Mouse (Mus musculus) layer of hippocampus, adult 2 months (tissue): ENCODE results near the gene Ndrg4. TPM values are rescaled to one million over a fixed set of nuclear protein-coding genes. Genes with fewer than 3 reads are reported as not detected.

Source experiments
- DNase-seq, 2 experiments: peaks; one replicate each; pipeline ENCODE4 v3.0.0; 2022; ENCODE audit warnings: low spot score in 2 of 2
- H3K27ac ChIP-seq: fragments of 200-600 bp; 2 replicates; pipeline ENCODE4 v1.8.1; 2022
- H3K4me3 ChIP-seq: fragments of 200-600 bp; 2 replicates; pipeline ENCODE4 v1.8.1; 2022; ENCODE audit warnings: mild to moderate bottlenecking
- CTCF ChIP-seq: fragments of 200-600 bp; conservative IDR thresholded peaks from 2 replicates; pipeline ENCODE4 v1.8.1; 2022; ENCODE audit warnings: antibody characterized with exemption, mild to moderate bottlenecking, moderate library complexity
- long read RNA-seq, 2 experiments: library from polyadenylated mRNA; stranded (forward); transcript quantifications; one replicate each; pipeline ENCODE4 v2.0.0; 2021; ENCODE audit warnings: borderline mapping rate in 2 of 2
- total RNA-seq, 2 experiments: library from RNA; stranded (reverse); gene quantifications; 2 replicates each; pipeline ENCODE4 v1.2.3; 2021

The Ndrg4 gene
- 1,000 to 10,000 TPM; 1,421 to 1,432 TPM for total RNA-seq
- long read RNA-seq, experiment 1, transcript Ndrg4-201 (17 exons, 3,101 nt): minor isoform, 124 of 1,732 reads
- long read RNA-seq, experiment 1, transcript Ndrg4-208 (2 exons, 505 nt): minor isoform, 114 of 1,732 reads
- long read RNA-seq, experiment 1, transcript Ndrg4-203 (14 exons, 2,738 nt): minor isoform, 145 of 1,732 reads
- long read RNA-seq, experiment 1, transcript Ndrg4-202 (15 exons, 2,966 nt): major isoform, 874 of 1,732 reads
- long read RNA-seq, experiment 1, partial matches to known transcripts: 130 of 1,732 reads
- long read RNA-seq, experiment 1, other reads (novel, unspliced or antisense): 343 of 1,732 reads
- long read RNA-seq, experiment 2, transcript Ndrg4-202 (15 exons, 2,966 nt): major isoform, 1,267 of 2,544 reads
- long read RNA-seq, experiment 2, transcript Ndrg4-203 (14 exons, 2,738 nt): minor isoform, 217 of 2,544 reads
- long read RNA-seq, experiment 2, transcript Ndrg4-208 (2 exons, 505 nt): minor isoform, 177 of 2,544 reads
- long read RNA-seq, experiment 2, transcript Ndrg4-201 (17 exons, 3,101 nt): minor isoform, 187 of 2,544 reads
- long read RNA-seq, experiment 2, partial matches to known transcripts: 170 of 2,544 reads
- long read RNA-seq, experiment 2, other reads (novel, unspliced or antisense): 525 of 2,544 reads

GRCm38 (mm10) chr8:95676631-95677030 lies at the start of gene Ndrg4:
TSS of gene Ndrg4 (plus strand) at chr8:95676980.
- peak within 1 kb of the TSS; percentile 95 for H3K27ac ChIP-seq
- no peak for DNase-seq
- TF ChIP-seq CTCF: no peak
- peak within 1 kb of the TSS; percentile 81 for H3K4me3 ChIP-seq

- 0 out of 2 replicates have a peak overlapping the region, but pooled peaks have one; percentile 32 for H3K27ac ChIP-seq
- TF ChIP-seq CTCF: no peak
- peak overlapping the region; percentile 93 for H3K4me3 ChIP-seq
Observed at GRCm38 (mm10) chr8:95632840-95633239, 43.9 kb upstream of the Ndrg4 start.

GRCm38 (mm10) chr8:95633262-95634062 lies 43.3 kb upstream of the Ndrg4 start, which contains the start of gene Gins3:
TSS of gene Gins3 (plus strand) at chr8:95633453.
- peak within 1 kb of the TSS; percentile 93 for H3K4me3 ChIP-seq
- 0 out of 2 replicates have a peak within 1 kb of the TSS, but pooled peaks have one; percentile 32 for H3K27ac ChIP-seq
- peak; percentile 91 to 94 for DNase-seq
- no peak for TF ChIP-seq CTCF

More at GRCm38 (mm10) chr8:95632840-95633239, 43.9 kb upstream of the Ndrg4 start:
- no peak for DNase-seq

GRCm38 (mm10) chr8:95634063-95634340 lies 42.8 kb upstream of the Ndrg4 start:
- Histone ChIP-seq H3K4me3 (peak overlapping the region; percentile 93), H3K27ac (no peak overlapping the region)
- no peak for TF ChIP-seq CTCF
- no peak for DNase-seq

- Histone ChIP-seq H3K27ac (no peak overlapping the region), H3K4me3 (no peak overlapping the region)
- no peak for DNase-seq
- TF ChIP-seq CTCF: no peak
Observed at GRCm38 (mm10) chr8:95644942-95645341, 31.8 kb upstream of the Ndrg4 start.

- H3K4me3 ChIP-seq: no peak overlapping the region
- no peak for TF ChIP-seq CTCF
- H3K27ac ChIP-seq: no peak overlapping the region
- DNase-seq: no peak
Observed at GRCm38 (mm10) chr8:95648251-95648650, 28.5 kb upstream of the Ndrg4 start.

GRCm38 (mm10) chr8:95653351-95653750 lies 23.4 kb upstream of the Ndrg4 start:
- Histone ChIP-seq H3K27ac (no peak overlapping the region), H3K4me3 (no peak overlapping the region)
- TF ChIP-seq CTCF: no peak
- no peak for DNase-seq

- no peak for DNase-seq
- no peak for TF ChIP-seq CTCF
- no peak overlapping the region for H3K4me3 ChIP-seq
- H3K27ac ChIP-seq: no peak overlapping the region
Observed at GRCm38 (mm10) chr8:95655831-95656230, 20.9 kb upstream of the Ndrg4 start.

GRCm38 (mm10) chr8:95656316-95657002 lies 20.3 kb upstream of the Ndrg4 start:
- DNase-seq: no peak

GRCm38 (mm10) chr8:95657523-95657922 lies 19.3 kb upstream of the Ndrg4 start:
- no peak for TF ChIP-seq CTCF

More at GRCm38 (mm10) chr8:95656316-95657002, 20.3 kb upstream of the Ndrg4 start:
- Histone ChIP-seq H3K4me3 (no peak overlapping the region), H3K27ac (no peak overlapping the region)
- TF ChIP-seq CTCF: no peak

GRCm38 (mm10) chr8:95660334-95660882 lies 16.4 kb upstream of the Ndrg4 start:
- DNase-seq: no peak
- Histone ChIP-seq H3K27ac (no peak overlapping the region), H3K4me3 (no peak overlapping the region)
- no peak for TF ChIP-seq CTCF

More at GRCm38 (mm10) chr8:95657523-95657922, 19.3 kb upstream of the Ndrg4 start:
- Histone ChIP-seq H3K27ac (no peak overlapping the region), H3K4me3 (no peak overlapping the region)
- DNase-seq: no peak

GRCm38 (mm10) chr8:95661085-95661484 lies 15.7 kb upstream of the Ndrg4 start:
- no peak for DNase-seq
- no peak for TF ChIP-seq CTCF
- Histone ChIP-seq H3K27ac (no peak overlapping the region), H3K4me3 (no peak overlapping the region)
